Mouse (Mus musculus): ENCODE measurements at regions not wholly inside any gene's neighbourhood (a gene's known extent, or its start where the extent isn't known, plus 50 kb on each side); places are given as distances from the start of the nearest gene placed in this dataset.

DNA sequence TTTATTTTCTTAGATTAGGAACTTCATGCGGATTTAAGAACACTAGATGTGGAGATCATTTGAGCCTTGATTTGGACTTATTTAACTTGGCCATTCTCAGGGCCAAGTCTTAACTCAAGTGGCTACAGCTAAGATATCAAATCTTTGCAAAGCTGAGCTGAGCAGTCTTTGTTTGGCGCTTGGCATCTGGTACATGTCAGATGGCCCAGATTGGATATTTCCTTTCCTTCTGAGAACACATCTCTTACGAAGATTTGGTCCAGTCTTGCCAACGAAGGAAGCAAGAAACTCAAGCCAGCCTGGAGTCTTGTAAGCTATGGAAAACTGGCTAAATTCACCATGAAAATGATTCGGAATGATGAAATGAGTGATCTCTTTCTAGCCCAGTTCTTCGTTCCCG lies 59.1 kb upstream of the Cdc42ep3 start:
- intact Hi-C loops (cut with DNase I), result no loop called here
- DNase-seq, result no peak

DNA sequence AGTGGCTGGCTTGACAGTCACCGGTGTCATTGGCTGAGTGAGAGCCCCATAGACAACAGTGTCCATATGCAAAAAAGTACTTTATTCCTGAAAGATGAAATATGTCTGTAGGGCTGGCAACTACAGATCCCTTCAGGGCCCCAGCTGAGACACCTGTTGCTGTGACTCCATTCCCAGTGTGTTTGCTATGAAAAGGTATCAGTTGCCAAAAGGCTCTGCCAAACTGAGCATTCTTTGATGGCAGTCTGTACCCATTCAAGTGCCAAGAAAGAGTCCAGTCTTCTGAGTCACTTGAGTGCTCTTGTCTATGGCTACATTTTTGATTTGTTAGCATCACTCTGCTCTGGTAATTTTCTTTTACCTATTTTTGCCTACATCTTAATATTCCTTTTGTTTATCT lies 63.1 kb upstream of the Cdc42ep3 start:
- intact Hi-C loops (cut with DNase I), result no loop called here
- DNase-seq, result peak; percentile 9

- intact Hi-C loops (cut with DNase I), result no loop called here
- no peak for DNase-seq
These were observed 66.7 kb upstream of the Cdc42ep3 start for GRCm38 (mm10) chr17:79421618-79422017.

- no peak for DNase-seq
- intact Hi-C loops (cut with DNase I), result no loop called here
These were observed 84.3 kb upstream of the Cdc42ep3 start for GRCm38 (mm10) chr17:79439182-79439581.

GRCm38 (mm10) chr17:79442507-79443115 lies 87.7 kb upstream of the Cdc42ep3 start:
- DNase-seq, result no peak
- intact Hi-C loops (cut with DNase I), result no loop called here

DNA sequence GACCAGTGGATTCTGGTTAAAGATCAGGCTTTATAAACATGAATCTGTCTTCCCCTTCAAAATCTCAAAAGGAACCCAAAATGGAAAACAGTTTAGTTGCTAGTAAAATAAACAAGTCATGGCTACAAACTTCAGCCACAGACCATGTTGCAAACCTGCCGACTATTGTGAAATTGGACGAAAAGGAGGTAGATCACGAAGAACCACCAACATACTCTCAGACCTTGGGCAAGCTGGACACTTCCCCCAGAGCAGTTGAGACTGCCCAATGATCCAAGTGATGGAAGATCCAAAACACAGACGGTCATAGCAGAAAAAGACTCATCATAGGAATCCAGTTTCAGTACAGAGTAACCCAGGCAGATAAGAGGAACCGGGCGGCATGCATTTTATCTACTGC lies 92.3 kb upstream of the Cdc42ep3 start:
- intact Hi-C loops (cut with DNase I), result no loop called here
- no peak for DNase-seq

- intact Hi-C loops (cut with DNase I), result no loop called here
- DNase-seq, result no peak
These were observed 96.4 kb upstream of the Cdc42ep3 start for GRCm38 (mm10) chr17:79451141-79451860.

DNA sequence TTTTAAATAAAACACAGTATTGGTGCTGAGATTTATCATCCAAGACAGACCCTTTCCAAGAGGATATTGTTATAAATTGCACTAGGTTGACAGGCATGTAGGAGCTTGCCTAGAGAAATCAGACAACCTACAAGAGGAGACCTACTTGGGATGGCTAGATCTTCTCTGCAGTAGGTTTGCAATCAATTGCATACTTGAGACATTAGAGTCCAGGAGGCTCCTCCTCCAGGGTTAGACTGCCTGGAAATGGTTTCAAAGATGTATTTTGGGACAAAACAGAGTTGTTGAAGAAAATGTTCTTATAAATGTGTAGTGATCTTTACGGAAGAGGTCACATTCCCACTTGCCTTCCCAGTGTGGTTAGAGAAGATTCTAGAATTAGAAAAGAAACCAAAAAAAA lies 98.9 kb upstream of the Cdc42ep3 start:
- intact Hi-C loops (cut with DNase I), result no loop called here
- no peak for DNase-seq

DNA sequence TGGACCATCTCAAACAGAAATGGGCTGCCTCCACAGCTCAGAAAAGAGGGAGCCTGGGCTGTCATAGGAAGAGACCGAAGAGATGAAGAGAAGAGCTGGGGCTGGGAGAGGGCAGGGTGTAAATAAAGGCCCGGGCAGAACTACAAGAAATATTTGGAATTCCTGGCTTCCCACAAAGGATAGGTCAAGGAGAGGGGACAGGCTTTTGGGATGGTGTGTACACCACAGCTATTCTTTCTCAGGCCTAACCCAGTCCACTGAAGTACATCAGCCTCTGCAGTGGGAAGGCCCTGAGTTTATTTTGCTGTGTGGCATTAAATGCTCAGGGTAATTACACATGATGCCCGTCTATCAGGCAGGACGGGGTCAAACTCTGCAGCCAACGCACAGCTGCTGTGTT lies 99.6 kb upstream of the Cdc42ep3 start:
- no peak for DNase-seq
- intact Hi-C loops (cut with DNase I), result no loop called here

DNA sequence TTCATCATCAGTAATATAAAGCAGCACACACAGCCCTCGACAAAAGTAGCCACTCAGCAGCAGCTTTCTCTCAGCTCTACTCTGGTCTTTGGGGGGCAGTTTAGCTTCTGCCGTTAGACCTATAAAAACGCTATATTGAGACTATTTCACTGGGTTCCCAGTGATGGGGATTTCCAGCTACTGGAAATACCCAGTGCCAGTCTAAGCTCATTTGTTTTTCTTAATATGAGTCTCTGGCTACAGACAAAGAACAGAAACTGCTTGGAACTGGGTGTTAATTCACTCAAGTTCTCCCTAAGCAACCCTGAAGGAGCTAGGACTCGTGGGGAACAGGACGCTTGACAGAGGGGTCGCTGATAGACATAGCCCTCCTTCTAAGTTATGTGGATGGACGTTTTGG lies 100.3 kb upstream of the Cdc42ep3 start:
- intact Hi-C loops (cut with DNase I), result no loop called here
- DNase-seq, result no peak

- intact Hi-C loops (cut with DNase I), result no loop called here
- DNase-seq, result no peak
These were observed 102.7 kb upstream of the Cdc42ep3 start for GRCm38 (mm10) chr17:79457636-79458035.

- DNase-seq, result no peak
- intact Hi-C loops (cut with DNase I), result no loop called here
These were observed 106.8 kb upstream of the Cdc42ep3 start for GRCm38 (mm10) chr17:79461681-79462091.

- intact Hi-C loops (cut with DNase I), result no loop called here
- DNase-seq, result no peak
These were observed 108.3 kb upstream of the Cdc42ep3 start for GRCm38 (mm10) chr17:79463074-79463694.

GRCm38 (mm10) chr17:79465666-79466065 lies 110.8 kb upstream of the Cdc42ep3 start:
- intact Hi-C loops (cut with DNase I), result no loop called here
- no peak for DNase-seq

DNA sequence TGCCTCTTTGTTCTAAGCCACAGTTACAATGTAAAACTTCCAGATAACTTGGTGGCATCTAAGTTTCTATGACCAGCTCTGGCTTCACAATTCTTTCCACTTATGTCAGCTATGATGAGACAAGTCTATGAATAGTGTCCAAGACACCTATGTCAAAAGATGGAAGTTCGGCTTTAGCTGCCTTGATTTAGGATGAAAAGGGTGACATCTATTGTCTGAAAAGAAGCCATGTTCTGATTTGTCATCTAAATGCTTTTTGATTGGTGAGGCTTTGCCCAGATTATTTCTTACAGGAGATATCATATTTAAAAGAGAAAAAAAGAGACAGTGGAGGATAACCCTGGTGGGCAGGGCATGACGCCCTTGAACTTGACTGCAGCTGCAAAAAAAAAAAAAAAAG lies 116.7 kb upstream of the Cdc42ep3 start:
- intact Hi-C loops (cut with DNase I), result no loop called here
- no peak for DNase-seq

GRCm38 (mm10) chr17:79472106-79472995 lies 117.5 kb upstream of the Cdc42ep3 start:
- peak; percentile 40 for DNase-seq

DNA sequence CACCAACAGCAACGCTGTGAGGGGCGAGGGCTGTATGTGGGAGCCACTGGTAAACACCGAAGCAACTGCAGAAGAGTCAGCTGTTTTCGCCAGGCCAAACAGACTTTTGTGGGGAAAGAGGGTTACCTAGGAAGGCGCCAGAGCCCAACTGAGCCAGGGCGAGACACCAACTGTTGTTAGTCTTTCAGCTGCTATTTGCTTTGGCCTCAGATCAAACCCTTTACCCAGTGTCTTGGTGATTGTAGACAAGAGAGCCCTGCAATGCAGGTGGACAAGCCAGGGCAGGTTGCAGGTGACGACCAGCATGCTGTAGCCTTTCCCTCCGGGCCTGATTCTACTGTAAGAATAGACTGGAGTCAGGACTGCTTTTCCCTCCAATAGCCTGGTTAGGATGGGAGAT lies 121.8 kb upstream of the Cdc42ep3 start:
- intact Hi-C loops (cut with DNase I), result no loop called here
- DNase-seq, result no peak

More at GRCm38 (mm10) chr17:79472106-79472995, 117.5 kb upstream of the Cdc42ep3 start:
- intact Hi-C loops (cut with DNase I), result no loop called here

- intact Hi-C loops (cut with DNase I), result no loop called here
- no peak for DNase-seq
These were observed 126.3 kb upstream of the Cdc42ep3 start for GRCm38 (mm10) chr17:79481112-79481738.

DNA sequence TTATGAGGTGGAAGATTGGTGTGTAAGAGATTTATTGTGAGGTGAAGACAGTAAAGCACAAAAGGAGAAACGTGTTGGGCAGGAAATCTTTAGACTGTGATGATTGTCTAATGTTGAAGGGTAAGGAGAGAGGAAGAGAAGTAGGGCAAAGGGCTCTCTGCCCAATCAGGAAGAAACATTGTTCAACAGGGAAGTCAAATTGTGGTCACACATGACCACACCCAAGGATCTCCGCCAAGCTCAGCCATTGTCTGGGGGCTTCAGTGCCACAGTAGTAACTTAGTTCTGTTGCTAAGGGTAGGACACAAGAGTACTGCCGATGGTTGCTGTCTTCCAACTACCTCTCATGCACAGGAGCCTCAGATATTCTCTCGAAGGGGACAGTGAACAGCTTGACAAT lies 127.0 kb upstream of the Cdc42ep3 start:
- no peak for DNase-seq
- intact Hi-C loops (cut with DNase I), result no loop called here

DNA sequence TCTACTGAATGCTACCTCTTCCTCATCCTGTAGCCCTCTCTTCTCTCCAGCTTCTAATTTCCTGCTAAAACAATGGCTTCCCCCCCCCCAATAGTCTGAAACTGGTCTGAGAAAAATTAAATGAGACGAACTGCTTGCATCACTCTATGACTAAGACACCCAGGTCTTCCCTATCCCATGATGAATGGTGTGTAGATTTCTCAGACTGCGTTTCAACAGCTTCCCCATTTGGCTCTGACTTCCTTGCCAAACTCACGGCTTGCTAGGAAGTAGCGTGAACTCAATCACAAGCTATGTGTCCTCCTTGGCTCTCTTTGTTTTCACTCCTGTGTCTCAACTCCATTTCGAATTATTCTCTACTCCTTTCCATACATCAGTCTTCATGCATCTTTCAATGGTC lies 126.4 kb upstream of the Rmdn2 start:
- DNase-seq, result no peak
- intact Hi-C loops (cut with DNase I), result no loop called here

DNA sequence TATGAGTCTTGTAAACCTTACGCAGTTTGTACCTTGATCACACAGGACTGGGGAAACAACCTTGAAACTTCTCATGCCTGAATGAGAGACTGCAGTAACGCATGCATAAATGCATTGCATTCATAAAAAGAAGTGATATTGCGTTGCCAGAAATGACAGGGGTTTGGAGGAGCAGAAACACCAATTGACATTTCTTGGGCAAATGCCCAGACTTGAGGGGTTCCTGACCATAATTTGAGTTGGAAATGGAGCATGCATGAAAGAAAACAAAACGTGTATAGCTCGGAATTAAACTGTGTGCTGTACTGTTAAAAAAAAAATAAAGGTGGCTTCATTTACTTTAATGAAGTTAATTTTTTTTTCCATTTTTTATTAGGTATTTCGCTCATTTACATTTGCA lies 122.4 kb upstream of the Rmdn2 start:
- intact Hi-C loops (cut with DNase I), result no loop called here
- no peak for DNase-seq

Data from left cerebral cortex, postnatal 4 days (tissue).